Mouse (Mus musculus) left cerebral cortex, postnatal 25 days (tissue): ENCODE measurements at regions not wholly inside any gene's neighbourhood (a gene's known extent, or its start where the extent isn't known, plus 50 kb on each side); places are given as distances from the start of the nearest gene placed in this dataset.

ENCODE experiments used
- DNase-seq, 2 experiments: peaks; one replicate each; pipeline ENCODE4 v3.0.0; 2022; ENCODE audit warnings: low spot score in 2 of 2, mixed read lengths in 1 of 2
- intact Hi-C: fragments of 180-260 bp; cut with DNase I; formaldehyde crosslinking; loops from one replicate; pipeline ENCODE4 v1.15.1; 2025
- microRNA-seq, 2 experiments: library from miRNA; unstranded; fragments of <30 nt; microRNA quantifications; one replicate each; pipeline ENCODE4 v1.2.0; 2022

DNA sequence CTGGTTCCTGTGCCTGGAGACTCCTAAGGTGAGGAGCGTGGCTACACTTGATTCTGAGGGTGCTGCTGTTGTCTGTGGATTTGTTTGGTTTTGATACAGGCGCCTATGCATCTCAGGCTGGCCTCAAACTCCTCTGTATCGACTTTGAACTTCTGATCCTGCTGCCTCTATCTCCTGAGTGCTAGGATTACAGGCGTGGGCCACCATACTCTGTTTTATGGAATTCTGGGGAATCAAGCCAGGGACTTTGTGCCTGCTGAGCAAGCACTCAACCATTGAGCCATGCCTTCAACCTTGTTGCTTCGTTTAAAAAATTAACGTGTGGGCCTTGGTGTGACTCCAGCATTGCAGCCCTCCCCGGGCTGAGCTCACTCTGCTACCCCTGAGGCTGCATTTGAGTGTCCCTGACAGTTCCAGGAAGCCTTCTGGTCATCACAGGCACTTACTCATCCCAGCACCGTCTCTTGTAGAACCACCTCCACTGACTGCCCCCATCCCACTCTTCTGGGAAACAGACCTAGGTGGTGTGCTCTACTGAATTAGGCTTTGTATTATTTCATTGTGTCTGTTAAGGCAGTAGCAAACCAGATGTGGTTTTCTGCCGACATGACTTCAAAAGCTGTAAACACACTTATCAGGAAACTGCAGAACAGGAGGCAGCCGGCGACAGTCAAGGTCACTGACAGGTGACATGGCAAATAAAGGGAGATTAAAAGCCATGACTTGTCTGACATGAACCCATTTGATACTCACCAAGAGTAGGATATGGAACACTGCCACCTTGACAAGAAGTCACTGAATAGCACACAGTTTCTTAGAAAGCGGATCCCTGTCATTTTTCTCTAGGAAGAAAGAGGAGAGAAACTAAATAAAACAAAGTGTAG, 363.4 kb downstream of the Rps15a start:
- intact Hi-C loops: no loop called here
- no peak for DNase-seq

DNA sequence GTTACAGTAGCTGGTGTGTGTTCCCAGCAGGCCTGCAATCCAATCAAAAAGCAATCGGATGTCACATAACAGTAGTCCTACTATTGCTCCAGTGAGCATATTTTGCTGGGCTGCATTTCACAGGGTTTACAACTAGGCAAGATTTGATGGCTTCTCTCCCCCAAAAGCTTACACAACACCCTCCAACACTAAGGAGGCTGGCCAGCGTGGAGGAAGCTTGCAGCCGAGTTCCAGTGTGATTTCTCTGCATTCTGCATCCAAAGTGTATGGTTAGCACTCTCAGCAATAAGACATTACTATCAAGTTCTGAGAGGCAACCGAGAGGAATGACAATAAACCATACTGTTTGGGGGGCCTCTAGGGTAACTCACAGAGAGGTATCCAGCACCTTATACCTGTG, 367.2 kb downstream of the Xylt1 start:
- peak in 1 of 2 experiments; percentile 36 for DNase-seq
- intact Hi-C loops: no loop called here

DNA sequence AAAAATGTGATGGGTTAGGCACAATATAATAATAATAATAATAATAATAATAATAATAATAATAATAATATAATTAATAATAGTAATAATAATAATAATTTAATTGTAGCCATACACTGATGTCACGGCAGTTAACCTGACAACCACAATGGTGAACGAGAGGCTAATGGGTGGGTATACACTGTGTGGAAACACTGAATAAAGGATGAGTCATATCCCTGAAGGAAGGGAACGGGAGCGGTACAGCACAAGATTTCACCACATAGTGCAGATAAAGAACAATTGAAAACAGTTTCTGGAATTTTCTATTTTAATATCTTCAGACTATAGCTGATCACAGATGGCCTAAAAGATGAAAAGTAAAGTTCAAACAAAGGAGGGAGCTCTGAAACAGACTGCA, 365.6 kb downstream of the Xylt1 start:
- intact Hi-C loops: no loop called here
- no peak for DNase-seq

DNA sequence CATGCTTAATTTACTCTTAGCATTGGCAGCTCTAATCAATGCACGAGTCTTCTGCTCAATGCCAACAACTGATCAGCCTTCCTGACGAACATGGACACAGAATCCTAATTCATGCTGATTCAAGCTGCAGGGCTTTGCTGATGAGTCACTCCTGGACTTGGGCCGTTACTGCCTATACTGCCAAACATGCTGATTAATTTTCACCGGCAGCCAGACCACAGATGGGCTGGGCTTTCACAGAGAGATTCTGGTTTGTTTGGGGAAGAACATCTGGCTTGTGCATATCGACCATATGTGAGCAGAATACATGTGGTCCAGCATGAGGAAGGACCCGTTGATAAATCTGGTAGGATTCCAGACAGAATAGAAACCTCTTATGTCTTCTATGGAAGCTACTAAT, 358.9 kb downstream of the Xylt1 start:
- intact Hi-C loops: no loop called here
- DNase-seq: peak; percentile 32 to 55

DNA sequence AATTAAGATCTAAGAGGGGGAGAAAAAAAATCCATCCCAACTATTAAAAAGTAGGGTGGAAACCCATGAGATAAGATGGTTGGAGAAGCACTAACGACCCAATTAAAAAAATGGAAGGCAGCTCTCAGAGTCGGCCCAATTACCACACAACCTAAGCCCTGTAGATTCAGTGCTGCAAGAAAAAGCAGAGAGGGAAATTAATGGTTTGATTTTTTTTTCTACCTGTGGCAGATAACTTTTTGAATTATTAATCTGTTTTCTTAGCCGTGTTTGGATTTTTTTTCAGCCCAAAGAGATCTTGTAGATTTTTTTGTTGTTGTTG, 354.9 kb downstream of the Xylt1 start:
- DNase-seq: no peak
- intact Hi-C loops: no loop called here

DNA sequence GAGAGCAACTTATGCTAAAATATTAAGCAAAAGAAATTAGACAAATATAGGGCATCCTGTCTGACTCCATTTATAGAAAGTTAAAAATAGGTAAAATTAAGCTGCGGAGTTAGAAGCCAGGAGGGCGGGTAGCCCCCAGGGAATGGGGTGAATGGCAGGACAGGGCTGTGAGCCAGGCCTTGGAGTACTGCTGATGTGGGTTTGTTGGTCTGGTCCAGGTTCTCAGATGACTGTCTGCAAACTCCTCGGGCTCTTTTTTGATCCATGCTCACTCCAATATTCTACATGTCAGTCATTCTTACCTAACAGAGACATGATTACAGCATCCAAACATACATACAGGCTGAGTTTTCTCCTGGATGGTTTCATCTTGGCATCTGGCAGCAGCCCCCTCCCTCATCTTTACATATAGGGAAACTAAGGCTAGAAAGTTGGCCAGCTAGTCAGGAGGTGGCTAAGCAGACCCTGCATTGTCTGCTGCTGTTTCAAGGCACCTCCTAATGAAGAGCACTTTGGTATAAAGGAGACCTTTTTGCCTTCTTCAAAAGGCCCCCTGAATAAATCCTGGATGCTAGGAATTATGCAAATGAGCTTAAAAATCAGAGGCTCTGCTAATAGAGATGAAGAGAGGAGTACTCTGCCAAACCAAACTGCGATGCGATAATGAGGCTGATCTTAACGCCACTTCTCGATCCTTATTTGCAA, 354.4 kb downstream of the Xylt1 start:
- DNase-seq: no peak
- intact Hi-C loops: no loop called here

DNA sequence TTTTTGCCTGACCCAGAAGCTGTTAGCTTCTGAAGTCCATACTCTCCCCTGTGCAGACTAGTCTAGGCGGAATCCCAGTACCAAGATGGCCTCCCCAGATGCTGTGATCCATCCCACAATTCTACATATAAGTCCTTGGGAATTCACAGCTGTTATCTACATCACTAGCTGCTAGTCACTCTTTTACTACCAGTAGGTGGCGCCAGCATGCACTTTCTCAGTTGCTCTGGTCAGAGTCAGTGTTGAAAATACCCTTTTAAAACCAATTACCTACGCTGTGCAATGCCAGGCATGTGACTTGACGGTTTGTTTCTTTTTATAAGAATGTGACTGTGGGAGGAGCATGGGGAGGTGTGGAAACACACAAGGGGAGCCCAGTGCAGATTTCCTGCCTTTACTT, 348.3 kb downstream of the Xylt1 start:
- intact Hi-C loops: no loop called here
- DNase-seq: no peak

Small RNA genes lying in the stretch of these regions (microRNA-seq; reads per million reads assigned to microRNA genes)
- gene Gm24063: 0 reads per million in 2 experiments
